Mouse (Mus musculus): ENCODE measurements at regions not wholly inside any gene's neighbourhood (a gene's known extent, or its start where the extent isn't known, plus 50 kb on each side); places are given as distances from the start of the nearest gene placed in this dataset.

DNA sequence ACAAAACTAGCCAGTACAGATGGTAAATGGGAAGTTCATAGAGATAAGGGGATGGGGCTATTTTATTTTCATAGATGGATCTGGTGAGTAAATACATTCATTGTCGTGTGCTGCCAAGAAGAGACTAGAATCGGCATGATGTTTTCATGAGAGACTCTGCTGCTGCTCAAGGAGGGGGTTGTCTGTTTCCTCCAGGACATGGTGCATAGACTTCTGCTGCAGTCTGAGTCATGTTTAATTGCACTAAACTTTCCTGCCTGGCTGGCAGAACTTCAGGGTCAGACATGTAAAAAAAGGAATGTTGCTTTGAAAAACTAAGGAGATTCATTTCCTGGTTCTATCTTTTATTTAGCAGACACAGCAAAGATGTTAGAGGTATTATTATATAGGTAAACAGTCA, 100.9 kb upstream of the B430305J03Rik start:
- no peak for DNase-seq

DNA sequence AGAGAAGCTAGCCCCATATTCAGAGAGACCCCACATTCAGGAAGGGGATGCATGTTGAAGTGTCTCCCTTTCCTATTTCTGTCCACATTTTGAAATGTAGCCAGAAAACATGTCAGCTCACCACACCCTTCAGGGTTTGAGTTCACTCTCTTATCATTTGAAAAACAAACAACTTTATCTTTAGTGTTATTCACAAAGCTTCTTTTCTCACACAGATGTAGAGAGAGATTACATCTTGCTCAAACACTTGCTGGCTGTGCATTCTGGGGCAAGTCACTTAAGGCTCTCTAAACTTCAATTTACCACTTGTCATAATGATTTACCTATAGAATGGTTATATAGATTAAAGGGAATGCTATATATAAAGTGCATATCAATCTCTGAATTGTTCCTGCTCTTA, 94.3 kb upstream of the B430305J03Rik start:
- DNase-seq: no peak

DNA sequence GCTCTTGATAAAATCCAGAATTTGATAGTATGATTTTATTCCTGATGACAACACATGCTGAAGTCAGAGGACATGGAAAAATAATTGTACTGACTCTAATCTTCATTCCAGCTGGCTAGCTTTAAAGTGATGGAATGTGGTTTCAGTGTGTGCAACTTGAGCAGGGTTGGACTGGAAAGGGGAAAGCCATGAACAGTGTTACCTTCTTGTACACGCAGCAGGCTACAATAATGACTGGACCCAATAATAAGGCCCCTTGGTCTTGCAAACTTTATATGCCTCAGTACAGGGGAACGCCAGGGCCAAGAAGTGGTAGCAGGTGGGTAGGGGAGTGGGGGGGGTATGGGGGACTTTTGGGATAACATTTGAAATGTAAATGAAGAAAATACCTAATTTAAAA, 90.8 kb upstream of the B430305J03Rik start:
- no peak for DNase-seq

DNA sequence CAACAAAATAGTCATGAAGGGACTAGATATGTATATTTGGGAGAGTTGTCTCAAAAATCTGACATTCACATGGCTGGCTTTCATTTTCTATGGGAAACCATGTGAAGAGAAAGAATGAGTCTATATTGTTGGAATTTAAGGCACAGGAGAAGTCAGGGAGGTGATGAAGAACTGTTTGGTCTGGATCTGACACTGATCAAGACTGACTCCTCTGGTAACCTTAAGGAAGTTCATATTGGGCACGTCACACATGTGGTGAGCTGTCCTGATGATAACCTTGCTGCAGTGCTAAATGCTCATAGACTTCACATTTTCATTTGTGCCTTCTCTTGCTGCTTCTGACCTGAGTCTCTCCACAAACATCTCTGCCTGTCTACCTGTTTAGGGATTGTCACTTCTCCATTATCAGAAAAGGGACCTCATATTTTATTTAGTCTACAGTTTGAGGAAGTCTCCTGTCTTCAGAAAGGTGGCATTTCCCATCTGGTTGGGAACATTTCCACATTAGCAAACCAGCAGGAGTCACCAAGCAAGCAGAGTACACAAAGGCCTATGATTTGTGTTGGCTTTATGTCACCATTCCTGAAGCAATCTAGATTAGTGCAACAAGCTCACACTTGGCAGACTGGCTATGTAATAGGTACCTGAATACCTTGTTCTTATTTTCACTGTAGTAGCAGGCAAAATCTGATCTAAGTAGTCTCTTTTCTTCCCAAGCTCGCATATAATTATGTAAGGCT, 76.4 kb upstream of the B430305J03Rik start:
- DNase-seq: no peak

DNA sequence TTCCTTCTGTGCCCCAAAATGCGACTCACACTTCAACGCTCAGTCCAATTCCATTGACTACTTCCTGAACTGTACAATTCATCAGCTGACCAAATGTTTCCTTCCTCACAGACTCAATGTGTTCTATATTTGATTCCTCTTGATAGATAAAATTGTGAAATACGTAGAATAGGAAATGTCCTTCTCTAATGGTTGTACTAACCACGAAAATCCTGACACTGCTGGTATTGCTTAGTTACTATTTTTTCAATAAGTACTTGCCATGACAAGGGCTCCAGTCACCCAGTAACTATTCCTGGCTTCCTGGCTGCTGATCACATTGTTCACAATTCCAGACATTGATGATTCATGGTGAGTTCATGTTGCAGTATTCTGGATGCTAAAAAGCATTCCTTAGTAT, 75.7 kb upstream of the B430305J03Rik start:
- no peak for DNase-seq

DNA sequence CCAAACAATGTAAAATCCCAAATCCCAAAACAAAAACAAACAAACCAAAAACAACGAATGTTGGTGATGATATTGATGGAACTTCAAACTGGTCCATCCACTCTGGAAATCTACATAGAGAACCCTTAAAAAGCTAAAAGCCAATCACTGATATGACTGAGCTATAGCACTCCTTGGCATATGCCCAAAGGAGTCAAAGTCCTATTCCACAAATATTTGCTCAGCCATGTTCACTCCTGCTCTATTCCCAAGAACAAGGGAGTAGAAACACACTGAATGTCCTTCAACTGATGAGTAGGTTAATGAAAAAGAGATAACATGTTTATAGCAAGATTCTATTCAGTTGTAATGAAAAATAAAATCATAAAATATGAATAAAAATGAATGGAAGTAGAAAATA, 63.0 kb upstream of the B430305J03Rik start:
- DNase-seq: no peak

DNA sequence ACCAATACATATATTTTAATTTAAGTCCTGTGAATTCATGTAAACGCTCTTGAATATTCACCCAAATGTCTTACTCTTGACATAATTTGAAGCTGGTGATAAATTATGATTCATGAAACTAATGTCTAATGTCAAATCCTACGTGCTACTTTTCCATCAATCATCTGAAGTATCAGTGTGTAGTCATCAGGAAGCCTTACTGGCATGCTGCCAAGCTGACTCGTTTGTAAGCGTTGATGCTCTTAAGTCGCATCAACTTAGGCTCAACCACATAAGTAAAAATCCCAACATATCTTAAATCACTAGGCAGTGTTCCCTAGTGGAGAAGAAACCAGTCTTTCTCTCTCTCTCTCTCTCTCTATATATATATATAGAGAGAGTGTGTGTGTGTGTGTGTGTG, 58.2 kb upstream of the B430305J03Rik start:
- DNase-seq: no peak

DNA sequence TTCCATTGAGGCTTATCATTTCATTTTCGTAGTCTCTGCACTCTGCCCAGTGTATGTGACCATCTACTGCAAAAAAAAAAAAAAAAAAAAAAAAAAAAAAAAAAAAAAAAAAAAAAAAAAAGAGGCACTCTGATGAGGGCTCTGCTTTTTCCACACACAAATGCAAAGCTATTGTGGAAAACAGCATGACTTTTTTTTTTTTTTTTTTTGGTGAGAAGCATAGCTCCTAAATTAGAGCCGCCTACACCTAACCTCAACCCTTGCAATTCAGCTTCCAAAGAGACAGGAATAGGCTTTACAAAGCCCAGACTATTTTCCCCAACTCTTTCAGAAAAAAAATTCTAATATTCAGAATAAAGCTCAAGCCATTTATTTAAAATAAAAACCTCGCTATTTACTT, 54.0 kb upstream of the B430305J03Rik start:
- DNase-seq: no peak

DNA sequence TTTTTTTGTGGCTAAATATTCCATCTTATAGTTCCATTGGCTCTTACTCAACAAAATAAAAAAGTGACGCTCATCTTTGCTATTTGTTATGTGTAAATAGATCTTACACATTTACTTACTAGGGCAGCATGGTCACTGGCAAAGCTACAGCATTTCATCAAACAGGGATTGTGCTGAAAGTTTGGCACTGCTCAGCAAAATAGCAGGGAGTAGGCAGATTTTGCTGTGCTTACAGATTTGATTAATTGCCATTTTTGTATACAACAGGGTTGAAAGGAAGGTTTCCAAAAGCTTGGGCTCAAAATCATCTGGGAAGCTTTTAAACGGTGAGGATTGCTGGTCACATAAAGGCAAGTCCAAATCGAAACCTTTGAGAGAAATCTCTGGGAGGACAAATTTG, 52.3 kb upstream of the B430305J03Rik start:
- no peak for DNase-seq
